25 mouse cellular contexts compared by ENCODE assay signal in the genomic region with DNA sequence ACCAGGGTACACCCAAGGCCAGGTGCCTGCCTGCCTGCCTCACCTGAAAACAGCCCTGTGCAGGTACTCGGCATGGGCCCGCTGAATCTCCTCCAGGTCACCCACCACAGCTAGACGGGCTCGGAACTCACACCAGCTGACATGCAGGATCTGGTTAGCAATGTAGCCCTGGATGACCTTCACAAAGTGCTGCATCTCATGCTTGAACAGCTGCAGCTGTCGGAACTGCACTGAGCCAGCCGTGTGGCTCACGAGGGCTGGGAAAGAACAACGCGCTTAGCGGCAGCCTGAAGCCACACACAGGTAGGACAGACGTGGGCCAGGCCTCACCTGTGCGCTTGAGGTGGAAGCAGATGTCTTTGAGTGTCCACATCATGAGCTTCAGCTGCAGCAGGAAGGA. TPM values are rescaled to one million over a fixed set of nuclear protein-coding genes. Genes with fewer than 3 reads are reported as not detected.
A peak's percentile ranks its signal among the peaks of the same experiment; 100 is the strongest.
DNase-seq lines count a peak whose midpoint lies in the region; ATAC-seq and TF ChIP-seq lines count a peak whose summit lies in the region.
"Had no signal": no experiment of that assay in that cellular context is flagged by ENCODE, and none has a peak within 500 bp of the region (broad histone marks: within the 10 kb centered on the region; RNA-seq: fewer than 3 reads in every experiment).

No protein-coding gene starts in this region.

- H3K9me3 ChIP-seq in liver, postnatal 0 days (ENCODE audit: low read length): no peaks in the 10 kb centered on the region
- no peaks in the 10 kb centered on the region for H3K9me3 ChIP-seq in liver, embryonic 11.5 days (ENCODE audit: control insufficient read depth, low read length)
- no peaks in the 10 kb centered on the region for H3K9me3 ChIP-seq in G1E (replicated peaks)
- H3K9me3 ChIP-seq in forebrain, embryonic 16.5 days (ENCODE audit: control insufficient read depth, low read length): no peaks in the 10 kb centered on the region
- H3K9me3 ChIP-seq: heart, embryonic 10.5 days; heart, embryonic 15.5 days; liver, embryonic 15.5 days; lung, embryonic 15.5 days; midbrain, embryonic 15.5 days; stomach, embryonic 15.5 days had no signal

- no peak overlapping the region for H3K4me2 ChIP-seq in liver, postnatal 0 days (ENCODE audit: low read depth, low read length)
- H3K4me2 ChIP-seq in liver, embryonic 11.5 days: no peak overlapping the region
- no peak overlapping the region for H3K4me2 ChIP-seq in forebrain, embryonic 16.5 days (ENCODE audit: low read length)
- H3K4me2 ChIP-seq: heart, embryonic 15.5 days; liver, embryonic 15.5 days; lung, embryonic 15.5 days; midbrain, embryonic 15.5 days; stomach, embryonic 15.5 days had no signal

- no peak overlapping the region for H3K4me3 ChIP-seq in liver, postnatal 0 days (ENCODE audit: low read depth, low read length)
- H3K4me3 ChIP-seq in liver, embryonic 11.5 days (ENCODE audit: low read depth, low read length): no peak overlapping the region
- 0 out of 2 replicates have a peak overlapping the region, but pooled peaks have one; percentile 14 for H3K4me3 ChIP-seq in G1E (ENCODE audit: low read depth, low read length)
- H3K4me3 ChIP-seq in cortical plate, adult 2 months (ENCODE audit: insufficient read depth, low read length): no peak overlapping the region
- no peak overlapping the region for H3K4me3 ChIP-seq in forebrain, embryonic 16.5 days (replicated peaks; ENCODE audit: low read length)
- H3K4me3 ChIP-seq: heart, embryonic 10.5 days; heart, embryonic 15.5 days; left cerebral cortex, adult 2 months; liver, embryonic 15.5 days; lung, embryonic 15.5 days; midbrain, embryonic 15.5 days; stomach, embryonic 15.5 days had no signal

- intact Hi-C loops in gastrocnemius, postnatal 14 days (cut with DNase I; ENCODE audit: low total_unique reads): no loop called here

- no peak for TF ChIP-seq EP300 in liver, postnatal 0 days (IDR thresholded peaks at IDR 0.05; ENCODE audit: low read depth)

- 0 out of 2 replicates have a peak, but pooled peaks have one; percentile 6 for TF ChIP-seq POLR2A in cortical plate, adult 2 months (IDR thresholded peaks at IDR 0.05; ENCODE audit: extremely low read depth, insufficient read depth, low read length)

- DNase-seq in gastrocnemius, postnatal 14 days: peak; percentile 32
- no peak for DNase-seq in gastrocnemius, postnatal 25 days
- no peak for DNase-seq in liver, postnatal 0 days
- no peak for DNase-seq in liver, embryonic 11.5 days (ENCODE audit: low spot score)
- no peak for DNase-seq in G1E (ENCODE audit: low spot score)
- DNase-seq: adrenal gland, postnatal 10 days; kidney, adult 9 months; kidney, postnatal 14 days; lung, postnatal 4 days; right cerebral cortex, postnatal 25 days; thymus, adult 18-20 months; thymus, postnatal 25 days had no signal

- peak; percentile 16 for ATAC-seq in liver, postnatal 0 days
- ATAC-seq in liver, embryonic 11.5 days (replicated peaks; ENCODE audit: low FRiP score): no peak
- ATAC-seq in G1E (ENCODE audit: extremely low read depth, insufficient number of reproducible peaks, low FRiP score, poor library complexity, severe bottlenecking): no peak
- ATAC-seq in forebrain, embryonic 16.5 days: no peak
- ATAC-seq: forebrain, embryonic 14.5 days; intestine, embryonic 16.5 days; midbrain, embryonic 15.5 days; Patski had no signal

- no peak overlapping the region for H3K27ac ChIP-seq in liver, postnatal 0 days (ENCODE audit: low read depth)
- H3K27ac ChIP-seq in liver, embryonic 11.5 days (ENCODE audit: low read depth, low read length): no peak overlapping the region
- no peak overlapping the region for H3K27ac ChIP-seq in cortical plate, adult 2 months (ENCODE audit: insufficient read depth, low read length)
- no peak overlapping the region for H3K27ac ChIP-seq in forebrain, embryonic 16.5 days (ENCODE audit: low read length)
- H3K27ac ChIP-seq: heart, embryonic 10.5 days; heart, embryonic 15.5 days; left cerebral cortex, adult 2 months; liver, embryonic 15.5 days; lung, embryonic 15.5 days; midbrain, embryonic 15.5 days; stomach, embryonic 15.5 days had no signal

- no peaks in the 10 kb centered on the region for H3K4me1 ChIP-seq in liver, postnatal 0 days (ENCODE audit: insufficient read depth)
- H3K4me1 ChIP-seq in liver, embryonic 11.5 days (replicated peaks; ENCODE audit: control insufficient read depth, insufficient read depth, low read length): no peaks in the 10 kb centered on the region
- H3K4me1 ChIP-seq in G1E (ENCODE audit: insufficient read depth, low read depth, low read length): peaks cover 7% of the 10 kb centered on the region; the same call in 1 of the 2 replicates
- no peaks in the 10 kb centered on the region for H3K4me1 ChIP-seq in cortical plate, adult 2 months (ENCODE audit: control insufficient read depth, insufficient read depth, low read length)
- no peaks in the 10 kb centered on the region for H3K4me1 ChIP-seq in forebrain, embryonic 16.5 days (replicated peaks; ENCODE audit: control insufficient read depth, insufficient read depth, low read length)
- H3K4me1 ChIP-seq: heart, embryonic 10.5 days; heart, embryonic 15.5 days; liver, embryonic 15.5 days; lung, embryonic 15.5 days; midbrain, embryonic 15.5 days; stomach, embryonic 15.5 days had no signal

- 90% methylated on average over 12 of the region's 12 CpGs for WGBS in liver, postnatal 0 days (ENCODE audit: insufficient replicate concordance)
- WGBS in liver, embryonic 11.5 days: 94% methylated on average over 12 of the region's 12 CpGs
- WGBS in forebrain, embryonic 16.5 days: 92% methylated on average over 12 of the region's 12 CpGs

- no peak overlapping the region for H3K9ac ChIP-seq in liver, postnatal 0 days (replicated peaks)
- no peak overlapping the region for H3K9ac ChIP-seq in liver, embryonic 11.5 days (ENCODE audit: low read depth, low read length)
- H3K9ac ChIP-seq in forebrain, embryonic 16.5 days (replicated peaks; ENCODE audit: low read depth, low read length): no peak overlapping the region
- H3K9ac ChIP-seq: heart, embryonic 15.5 days; liver, embryonic 15.5 days; lung, embryonic 15.5 days; midbrain, embryonic 15.5 days; stomach, embryonic 15.5 days had no signal

- no peak for TF ChIP-seq CTCF in liver, postnatal 0 days (IDR thresholded peaks at IDR 0.05; ENCODE audit: low read depth)
- no peak for TF ChIP-seq CTCF in G1E (IDR thresholded peaks at IDR 0.05; ENCODE audit: low read depth, low read length)
- TF ChIP-seq CTCF in cortical plate, adult 2 months (IDR thresholded peaks at IDR 0.05; ENCODE audit: extremely low read depth, insufficient read depth, low read length): no peak

- H3K27me3 ChIP-seq in liver, postnatal 0 days (ENCODE audit: insufficient read depth, low read length): no peaks in the 10 kb centered on the region
- H3K27me3 ChIP-seq in liver, embryonic 11.5 days (replicated peaks; ENCODE audit: control insufficient read depth, insufficient read depth, low read length): no peaks in the 10 kb centered on the region
- H3K27me3 ChIP-seq in G1E (ENCODE audit: insufficient read depth, low read length): no peaks in the 10 kb centered on the region; the same call in 1 of the 2 replicates
- no peaks in the 10 kb centered on the region for H3K27me3 ChIP-seq in forebrain, embryonic 16.5 days (replicated peaks; ENCODE audit: control insufficient read depth, insufficient read depth, low read length)
- H3K27me3 ChIP-seq: CH12.LX; heart, embryonic 15.5 days; liver, embryonic 15.5 days; lung, embryonic 15.5 days; midbrain, embryonic 15.5 days; Patski; stomach, embryonic 15.5 days had no signal

- peaks cover 89% of the 10 kb centered on the region for H3K36me3 ChIP-seq in liver, postnatal 0 days (replicated peaks; ENCODE audit: insufficient read depth, low read length)
- peaks cover 64% of the 10 kb centered on the region for H3K36me3 ChIP-seq in liver, embryonic 11.5 days (ENCODE audit: control insufficient read depth, insufficient read depth, low read length)
- peaks cover 100% of the 10 kb centered on the region for H3K36me3 ChIP-seq in G1E (replicated peaks)
- H3K36me3 ChIP-seq in forebrain, embryonic 16.5 days (ENCODE audit: control insufficient read depth, insufficient read depth): peaks cover 29% of the 10 kb centered on the region

RNA-seq across cellular contexts. Expression of a gene that starts 11.9 kb away (rescaled TPM):
- total RNA-seq in gastrocnemius, postnatal 14 days (2021): 10 to 100 TPM in 1 of 2 experiments, 1 to 10 TPM in 1; 9.8 to 10.1 TPM
- total RNA-seq in gastrocnemius, postnatal 25 days (2021): 10 to 100 TPM; 12.2 to 12.7 TPM
- polyA plus RNA-seq in liver, postnatal 0 days (2015; fragmentation: Nextera tagmentation; extraction: Ambion mirVana): 14.3 and 14.7 TPM in 2 replicates
- polyA plus RNA-seq in liver, embryonic 11.5 days (2014; fragmentation: Nextera tagmentation; extraction: Ambion mirVana): 12.6 and 16.3 TPM in 2 replicates
- total RNA-seq in G1E (2014; fragmentation: Nextera tagmentation) (15.9 and 17.8 TPM in 2 replicates), G1E (2017) (25.2 and 28.4 TPM in 2 replicates)
- polyA plus RNA-seq in G1E (2012): 11.6 and 14.0 TPM in 2 replicates
- polyA plus RNA-seq in cortical plate, adult 2 months (2012; rRNA removed): 37.1 and 38.5 TPM in 2 replicates
- 22.2 and 24.2 TPM in 2 replicates for polyA plus RNA-seq in forebrain, embryonic 16.5 days (2015; fragmentation: Nextera tagmentation; extraction: Ambion mirVana)

RNA-seq across cellular contexts. Expression of a gene that starts 22.1 kb away (rescaled TPM):
- total RNA-seq in gastrocnemius, postnatal 14 days (2021): 1 to 10 TPM; 7.2 to 7.3 TPM
- total RNA-seq in gastrocnemius, postnatal 25 days (2021): 1 to 10 TPM; 6.5 to 8.4 TPM
- 3.1 and 3.3 TPM in 2 replicates for polyA plus RNA-seq in liver, postnatal 0 days (2015; fragmentation: Nextera tagmentation; extraction: Ambion mirVana)
- 18.4 and 21.8 TPM in 2 replicates for polyA plus RNA-seq in liver, embryonic 11.5 days (2014; fragmentation: Nextera tagmentation; extraction: Ambion mirVana)
- 41.4 and 55.2 TPM in 2 replicates for total RNA-seq in G1E (2014; fragmentation: Nextera tagmentation)
- total RNA-seq in G1E (2017): 19.3 and 21.5 TPM in 2 replicates
- polyA plus RNA-seq in G1E (2012): 31.8 and 35.4 TPM in 2 replicates
- 31.8 and 34.1 TPM in 2 replicates for polyA plus RNA-seq in cortical plate, adult 2 months (2012; rRNA removed)
- 16.8 and 22.1 TPM in 2 replicates for polyA plus RNA-seq in forebrain, embryonic 16.5 days (2015; fragmentation: Nextera tagmentation; extraction: Ambion mirVana)

RNA-seq across cellular contexts. Expression of a gene that starts 25.9 kb away (rescaled TPM):
- 10 to 100 TPM; 20.4 to 23.6 TPM for total RNA-seq in gastrocnemius, postnatal 14 days (2021)
- 10 to 100 TPM; 22.7 to 26.2 TPM for total RNA-seq in gastrocnemius, postnatal 25 days (2021)
- polyA plus RNA-seq in liver, postnatal 0 days (2015; fragmentation: Nextera tagmentation; extraction: Ambion mirVana): 23.3 and 23.6 TPM in 2 replicates
- polyA plus RNA-seq in liver, embryonic 11.5 days (2014; fragmentation: Nextera tagmentation; extraction: Ambion mirVana): 33.5 and 34.8 TPM in 2 replicates
- 27.5 and 27.6 TPM in 2 replicates for total RNA-seq in G1E (2014; fragmentation: Nextera tagmentation)
- total RNA-seq in G1E (2017): 22.1 and 27.3 TPM in 2 replicates
- polyA plus RNA-seq in G1E (2012): 60.3 and 67.7 TPM in 2 replicates
- 18.5 and 19.9 TPM in 2 replicates for polyA plus RNA-seq in cortical plate, adult 2 months (2012; rRNA removed)
- polyA plus RNA-seq in forebrain, embryonic 16.5 days (2015; fragmentation: Nextera tagmentation; extraction: Ambion mirVana): 36.2 and 39.8 TPM in 2 replicates

RNA-seq across cellular contexts. Expression of a gene that starts 27.7 kb away (rescaled TPM):
- 1 to 10 TPM; 5.6 to 6.2 TPM for total RNA-seq in gastrocnemius, postnatal 14 days (2021)
- total RNA-seq in gastrocnemius, postnatal 25 days (2021): 1 to 10 TPM; 5.3 to 6.5 TPM
- 4.9 and 6.3 TPM in 2 replicates for polyA plus RNA-seq in liver, postnatal 0 days (2015; fragmentation: Nextera tagmentation; extraction: Ambion mirVana)
- 21.1 and 22.7 TPM in 2 replicates for polyA plus RNA-seq in liver, embryonic 11.5 days (2014; fragmentation: Nextera tagmentation; extraction: Ambion mirVana)
- total RNA-seq in G1E (2014; fragmentation: Nextera tagmentation): 6.8 and 9.3 TPM in 2 replicates
- 16.1 and 22.3 TPM in 2 replicates for total RNA-seq in G1E (2017)
- 11.5 and 18.3 TPM in 2 replicates for polyA plus RNA-seq in G1E (2012)
- 31.3 and 36.0 TPM in 2 replicates for polyA plus RNA-seq in cortical plate, adult 2 months (2012; rRNA removed)
- 39.5 and 46.0 TPM in 2 replicates for polyA plus RNA-seq in forebrain, embryonic 16.5 days (2015; fragmentation: Nextera tagmentation; extraction: Ambion mirVana)

RNA-seq across cellular contexts. Expression of a gene that starts 39.7 kb away (rescaled TPM):
- 100 to 1,000 TPM in 1 of 2 experiments, 10 to 100 TPM in 1; 91.5 to 104 TPM for total RNA-seq in gastrocnemius, postnatal 14 days (2021)
- total RNA-seq in gastrocnemius, postnatal 25 days (2021): 100 to 1,000 TPM; 140 to 157 TPM
- polyA plus RNA-seq in liver, postnatal 0 days (2015; fragmentation: Nextera tagmentation; extraction: Ambion mirVana): 2.1 and 2.4 TPM in 2 replicates
- 3.8 and 4.8 TPM in 2 replicates for polyA plus RNA-seq in liver, embryonic 11.5 days (2014; fragmentation: Nextera tagmentation; extraction: Ambion mirVana)
- not detected in 2 replicates for total RNA-seq in G1E (2014; fragmentation: Nextera tagmentation)
- 0.16 TPM in 1 of 2 replicates, not detected in the other for total RNA-seq in G1E (2017)
- polyA plus RNA-seq in G1E (2012): not detected in 2 replicates
- 21.0 and 22.3 TPM in 2 replicates for polyA plus RNA-seq in cortical plate, adult 2 months (2012; rRNA removed)
- polyA plus RNA-seq in forebrain, embryonic 16.5 days (2015; fragmentation: Nextera tagmentation; extraction: Ambion mirVana): 4.1 and 5.7 TPM in 2 replicates
